Mouse (Mus musculus): Measurements from ENCODE around the gene Mapk8ip3.

DNA sequence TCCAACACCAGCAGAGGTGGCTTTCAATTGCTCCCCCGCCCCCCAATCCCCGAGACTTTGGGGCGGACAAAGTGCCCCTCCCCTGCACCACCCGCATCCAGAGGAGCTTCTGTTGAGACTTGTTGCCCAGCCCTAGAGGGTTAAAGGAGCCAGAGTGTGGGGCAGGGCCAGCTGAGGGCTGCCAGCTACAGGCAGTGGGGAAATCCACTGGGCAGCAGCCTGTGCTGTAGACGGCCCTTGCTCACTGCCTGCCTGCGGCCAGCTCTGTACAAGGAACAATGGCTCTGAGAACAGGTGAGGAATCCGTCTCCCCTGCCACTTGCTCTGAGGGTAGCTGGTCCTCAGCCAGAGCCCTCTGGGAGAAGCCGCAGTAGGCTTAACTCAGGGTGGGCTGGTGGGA, 58.2 kb downstream of the Mapk8ip3 start:
- no peak for TF ChIP-seq CTCF (conservative IDR thresholded peaks at IDR 0.05; ENCODE audit: insufficient read depth, insufficient read length, low read depth, low read length)
- TF ChIP-seq POLR2A (IDR thresholded peaks at IDR 0.05; ENCODE audit: low read depth, low read length): no peak
